Mouse (Mus musculus): ENCODE measurements around the gene Mul1. TPM values are rescaled to one million over a fixed set of nuclear protein-coding genes. Genes with fewer than 3 reads are reported as not detected.
"Not testable (repeated sequence)": the region's sequence is repeated elsewhere in the genome, so short reads cannot be mapped to it uniquely, and the experiment has no call there.

Mul1 gene
- polyA plus RNA-seq, 1 experiment from 2014 or later: 24.3 TPM

GRCm38 (mm10) chr4:138415991-138416390 is 18.5 kb upstream of the Mul1 start:
- in situ Hi-C loops (cut with MboI; ENCODE audit: low pct_unique_long_range_greater_than_20kb): no loop called here
- H3K27me3 ChIP-seq: no peaks in the 10 kb centered on the region
- CTCF ChIA-PET: interaction anchor here (1.1 to 1.4 kb wide), 2 partner anchors 11 kb away, joined by 3 to 5 read pairs; no protein-coding TSS in a partner anchor

GRCm38 (mm10) chr4:138416414-138416813 is 18.1 kb upstream of the Mul1 start:
- TF ChIP-seq CTCF (IDR thresholded peaks at IDR 0.05): no peak
- POLR2A ChIA-PET: no interaction called here
- CTCF ChIA-PET: interaction anchor here (1.1 to 1.4 kb wide), 2 partner anchors 11 to 12 kb away, joined by 3 to 5 read pairs; no protein-coding TSS in a partner anchor
- DNase-seq (ENCODE audit: low read depth, low spot score) (no peak), ATAC-seq (no peak)
- in situ Hi-C loops (cut with MboI; ENCODE audit: low pct_unique_long_range_greater_than_20kb): no loop called here
- H3K27me3 ChIP-seq: no peaks in the 10 kb centered on the region

More at GRCm38 (mm10) chr4:138415991-138416390, 18.5 kb upstream of the Mul1 start:
- ATAC-seq: no peak
- no peak for TF ChIP-seq CTCF (IDR thresholded peaks at IDR 0.05)
- DNase-seq (ENCODE audit: low read depth, low spot score): no peak
- POLR2A ChIA-PET: no interaction called here

GRCm38 (mm10) chr4:138417882-138418281 is 16.6 kb upstream of the Mul1 start:
- TF ChIP-seq CTCF (IDR thresholded peaks at IDR 0.05): no peak
- CTCF ChIA-PET: no interaction called here
- in situ Hi-C loops (cut with MboI; ENCODE audit: low pct_unique_long_range_greater_than_20kb): no loop called here
- peaks cover under 1% of the 10 kb centered on the region for H3K27me3 ChIP-seq
- no peak for DNase-seq (ENCODE audit: low read depth, low spot score)
- POLR2A ChIA-PET: no interaction called here
- no peak for ATAC-seq

- TF ChIP-seq CTCF (IDR thresholded peaks at IDR 0.05): no peak
- in situ Hi-C loops (cut with MboI; ENCODE audit: low pct_unique_long_range_greater_than_20kb): no loop called here
- ChIA-PET CTCF (no interaction called here), POLR2A (no interaction called here)
- H3K27me3 ChIP-seq: peaks cover 6% of the 10 kb centered on the region
- DNase-seq (ENCODE audit: low read depth, low spot score): no peak
- ATAC-seq: no peak
Measured at GRCm38 (mm10) chr4:138418340-138418957, 16.0 kb upstream of the Mul1 start.

GRCm38 (mm10) chr4:138425028-138425427 is 9.4 kb upstream of the Mul1 start:
- H3K27me3 ChIP-seq: peaks cover 6% of the 10 kb centered on the region
- POLR2A ChIA-PET: no interaction called here
- in situ Hi-C loops (cut with MboI; ENCODE audit: low pct_unique_long_range_greater_than_20kb): no loop called here
- ATAC-seq: no peak
- no peak for TF ChIP-seq CTCF (IDR thresholded peaks at IDR 0.05)
- DNase-seq (ENCODE audit: low read depth, low spot score): no peak
- CTCF ChIA-PET: interaction anchor here (1.5 to 1.6 kb wide), 2 partner anchors 9 to 114 kb away, joined by 3 to 4 read pairs; partner anchors contain the start of gene Mul1

- CTCF ChIA-PET: interaction anchor here (1.6 kb wide), 1 partner anchor 8 kb away, joined by 3 read pairs; the partner anchor contains the start of gene Mul1
- POLR2A ChIA-PET; H3K27me3 ChIP-seq; in situ Hi-C loops (cut with MboI; ENCODE audit: low pct_unique_long_range_greater_than_20kb); DNase-seq (ENCODE audit: low read depth, low spot score); ATAC-seq: not testable (repeated sequence)
Measured at GRCm38 (mm10) chr4:138425604-138426003, 8.9 kb upstream of the Mul1 start.

GRCm38 (mm10) chr4:138426778-138427705 is 7.4 kb upstream of the Mul1 start:
- in situ Hi-C loops (cut with MboI; ENCODE audit: low pct_unique_long_range_greater_than_20kb): no loop called here
- TF ChIP-seq CTCF (IDR thresholded peaks at IDR 0.05): peak; percentile 89
- ATAC-seq (no peak), DNase-seq (ENCODE audit: low read depth, low spot score) (no peak)
- CTCF ChIA-PET: interaction anchor here (0.8 to 1.8 kb wide), 6 partner anchors 11 to 111 kb away, joined by 3 to 11 read pairs (median 4); no protein-coding TSS in a partner anchor
- POLR2A ChIA-PET: no interaction called here
- H3K27me3 ChIP-seq: peaks cover 6% of the 10 kb centered on the region

GRCm38 (mm10) chr4:138429778-138430177 is 4.7 kb upstream of the Mul1 start:
- no peak for DNase-seq (ENCODE audit: low read depth, low spot score)
- POLR2A ChIA-PET: no interaction called here
- H3K27me3 ChIP-seq: no peaks in the 10 kb centered on the region
- TF ChIP-seq CTCF (IDR thresholded peaks at IDR 0.05): no peak
- in situ Hi-C loops (cut with MboI; ENCODE audit: low pct_unique_long_range_greater_than_20kb): no loop called here
- no peak for ATAC-seq
- CTCF ChIA-PET: interaction anchor here (1.0 kb wide), 1 partner anchor 112 kb away, joined by 4 read pairs; no protein-coding TSS in a partner anchor

- no peak for ATAC-seq
- POLR2A ChIA-PET: no interaction called here
- H3K27me3 ChIP-seq: no peaks in the 10 kb centered on the region
- no peak for DNase-seq (ENCODE audit: low read depth, low spot score)
- CTCF ChIA-PET: interaction anchor here (0.8 kb wide), 1 partner anchor 105 kb away, joined by 3 read pairs; the partner anchor contains the start of gene Pink1
- in situ Hi-C loops (cut with MboI; ENCODE audit: low pct_unique_long_range_greater_than_20kb): no loop called here
- no peak for TF ChIP-seq CTCF (IDR thresholded peaks at IDR 0.05)
Measured at GRCm38 (mm10) chr4:138431340-138431739, 3.1 kb upstream of the Mul1 start.

- in situ Hi-C loops (cut with MboI; ENCODE audit: low pct_unique_long_range_greater_than_20kb): no loop called here
- no peaks in the 10 kb centered on the region for H3K27me3 ChIP-seq
- ATAC-seq: no peak
- ChIA-PET POLR2A (interaction anchor here (0.6 to 0.9 kb wide), 2 partner anchors 60 to 271 kb away, joined by 3 to 7 read pairs; no protein-coding TSS in a partner anchor), CTCF (no interaction called here)
- no peak for TF ChIP-seq CTCF (IDR thresholded peaks at IDR 0.05)
- no peak for DNase-seq (ENCODE audit: low read depth, low spot score)
Measured at GRCm38 (mm10) chr4:138440062-138440461, 5.6 kb downstream of the Mul1 start.
